Mouse (Mus musculus): ENCODE measurements around the gene Ndufs4. TPM values are rescaled to one million over a fixed set of nuclear protein-coding genes. Genes with fewer than 3 reads are reported as not detected.

Gene Ndufs4
- polyA plus RNA-seq, 1 experiment = 14.2 TPM

DNA sequence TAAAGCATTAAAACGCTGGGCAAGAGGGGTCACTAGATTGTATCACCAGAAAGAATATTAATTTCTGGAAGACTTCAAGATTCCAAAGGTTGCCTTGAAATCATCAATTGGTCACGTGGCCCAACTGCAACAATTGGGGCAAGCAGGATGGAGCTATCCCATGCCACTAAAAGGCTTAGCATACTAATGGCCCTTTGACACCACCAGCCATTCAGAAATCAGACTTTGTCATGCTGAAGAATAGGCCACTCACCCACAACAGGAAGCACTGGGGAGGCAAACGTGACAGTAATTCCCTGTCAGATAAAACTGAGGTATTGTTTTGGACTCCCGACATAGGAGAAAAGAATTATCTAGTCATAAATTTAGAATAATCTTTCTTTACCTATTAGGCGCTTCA, 18.4 kb upstream of the Ndufs4 start:
- Histone ChIP-seq H3K27me3 (ENCODE audit: control insufficient read depth, insufficient read depth, low read length) (no peaks in the 10 kb centered on the region), H3K27ac (ENCODE audit: insufficient read depth, low read length) (no peak overlapping the region), H3K36me3 (ENCODE audit: control insufficient read depth, insufficient read depth, low read length) (no peaks in the 10 kb centered on the region), H3K4me1 (ENCODE audit: control insufficient read depth, insufficient read depth, insufficient read length) (no peaks in the 10 kb centered on the region), H3K4me3 (ENCODE audit: extremely low read depth, insufficient read depth, insufficient read length) (no peak overlapping the region)
- TF ChIP-seq CTCF (IDR thresholded peaks at IDR 0.05; ENCODE audit: extremely low read depth, insufficient read depth, insufficient read length, insufficient replicate concordance) (no peak), POLR2A (IDR thresholded peaks at IDR 0.05; ENCODE audit: low read depth, low read length) (no peak)
- DNase-seq (ENCODE audit: low read depth in 1 of 2, low spot score in 2 of 2) = no peak
- 47% methylated on average over 5 of the region's 5 CpGs for WGBS

GRCm38 (mm10) chr13:114405100-114405715, 17.1 kb upstream of the Ndufs4 start:
- WGBS = 81% methylated on average over 9 of the region's 9 CpGs
- Histone ChIP-seq H3K27ac (ENCODE audit: insufficient read depth, low read length) (no peak overlapping the region), H3K27me3 (ENCODE audit: control insufficient read depth, insufficient read depth, low read length) (no peaks in the 10 kb centered on the region), H3K36me3 (ENCODE audit: control insufficient read depth, insufficient read depth, low read length) (no peaks in the 10 kb centered on the region), H3K4me3 (ENCODE audit: extremely low read depth, insufficient read depth, insufficient read length) (no peak overlapping the region), H3K4me1 (ENCODE audit: control insufficient read depth, insufficient read depth, insufficient read length) (no peaks in the 10 kb centered on the region)
- TF ChIP-seq POLR2A (IDR thresholded peaks at IDR 0.05; ENCODE audit: low read depth, low read length) (no peak), CTCF (IDR thresholded peaks at IDR 0.05; ENCODE audit: extremely low read depth, insufficient read depth, insufficient read length, insufficient replicate concordance) (no peak)
- no peak for DNase-seq (ENCODE audit: low read depth in 1 of 2, low spot score in 2 of 2)

GRCm38 (mm10) chr13:114398906-114399305, 10.8 kb upstream of the Ndufs4 start:
- TF ChIP-seq CTCF (IDR thresholded peaks at IDR 0.05; ENCODE audit: extremely low read depth, insufficient read depth, insufficient read length, insufficient replicate concordance) = no peak
- no peak for TF ChIP-seq POLR2A (IDR thresholded peaks at IDR 0.05; ENCODE audit: low read depth, low read length)
- no peak overlapping the region for H3K4me3 ChIP-seq (ENCODE audit: extremely low read depth, insufficient read depth, insufficient read length)
- no peak overlapping the region for H3K27ac ChIP-seq (ENCODE audit: insufficient read depth, low read length)
- WGBS = 76% methylated on average over 2 of the region's 2 CpGs
- no peaks in the 10 kb centered on the region for H3K27me3 ChIP-seq (ENCODE audit: control insufficient read depth, insufficient read depth, low read length)
- H3K4me1 ChIP-seq (ENCODE audit: control insufficient read depth, insufficient read depth, insufficient read length) = no peaks in the 10 kb centered on the region
- no peak for DNase-seq (ENCODE audit: low read depth in 1 of 2, low spot score in 2 of 2)
- no peaks in the 10 kb centered on the region for H3K36me3 ChIP-seq (ENCODE audit: control insufficient read depth, insufficient read depth, low read length)

GRCm38 (mm10) chr13:114397281-114397680, 9.2 kb upstream of the Ndufs4 start:
- WGBS = 88% methylated on average over 9 of the region's 9 CpGs
- Histone ChIP-seq H3K4me3 (ENCODE audit: extremely low read depth, insufficient read depth, insufficient read length) (no peak overlapping the region), H3K36me3 (ENCODE audit: control insufficient read depth, insufficient read depth, low read length) (no peaks in the 10 kb centered on the region), H3K4me1 (ENCODE audit: control insufficient read depth, insufficient read depth, insufficient read length) (no peaks in the 10 kb centered on the region), H3K27me3 (ENCODE audit: control insufficient read depth, insufficient read depth, low read length) (no peaks in the 10 kb centered on the region), H3K27ac (ENCODE audit: insufficient read depth, low read length) (no peak overlapping the region)
- no peak for TF ChIP-seq CTCF (IDR thresholded peaks at IDR 0.05; ENCODE audit: extremely low read depth, insufficient read depth, insufficient read length, insufficient replicate concordance)
- no peak for DNase-seq (ENCODE audit: low read depth in 1 of 2, low spot score in 2 of 2)

- Histone ChIP-seq H3K4me3 (ENCODE audit: extremely low read depth, insufficient read depth, insufficient read length) (no peak overlapping the region), H3K27ac (ENCODE audit: insufficient read depth, low read length) (no peak overlapping the region), H3K27me3 (ENCODE audit: control insufficient read depth, insufficient read depth, low read length) (no peaks in the 10 kb centered on the region), H3K4me1 (ENCODE audit: control insufficient read depth, insufficient read depth, insufficient read length) (no peaks in the 10 kb centered on the region), H3K36me3 (ENCODE audit: control insufficient read depth, insufficient read depth, low read length) (no peaks in the 10 kb centered on the region)
- TF ChIP-seq POLR2A (IDR thresholded peaks at IDR 0.05; ENCODE audit: low read depth, low read length) = no peak
- no peak for TF ChIP-seq CTCF (IDR thresholded peaks at IDR 0.05; ENCODE audit: extremely low read depth, insufficient read depth, insufficient read length, insufficient replicate concordance)
- DNase-seq (ENCODE audit: low read depth in 1 of 2, low spot score in 2 of 2) = no peak
- 86% methylated on average over 10 of the region's 10 CpGs for WGBS
These were observed 8.8 kb upstream of the Ndufs4 start for GRCm38 (mm10) chr13:114396863-114397262.

DNA sequence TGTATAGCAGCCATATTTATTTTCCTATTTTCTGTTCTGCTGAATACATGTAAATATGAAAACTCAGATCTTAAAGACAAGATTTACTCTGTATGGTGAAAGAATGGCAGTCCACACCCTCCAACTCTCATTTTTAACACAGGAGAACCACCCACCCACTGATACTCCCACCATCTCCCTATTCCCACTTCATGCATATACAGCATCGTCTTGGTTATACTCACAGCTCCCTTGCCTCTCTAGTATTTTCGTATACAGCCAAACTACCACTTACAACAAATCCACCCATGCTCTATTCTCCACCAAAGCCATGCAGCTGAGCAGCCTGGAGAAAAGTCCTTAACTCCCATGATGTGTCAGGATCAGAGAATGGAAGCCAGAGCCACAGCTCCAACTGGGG, 6.7 kb upstream of the Ndufs4 start:
- no peaks in the 10 kb centered on the region for H3K36me3 ChIP-seq (ENCODE audit: control insufficient read depth, insufficient read depth, low read length)
- H3K27me3 ChIP-seq (ENCODE audit: control insufficient read depth, insufficient read depth, low read length) = peaks cover 2% of the 10 kb centered on the region; the same call in 1 of the 2 replicates
- H3K27ac ChIP-seq (ENCODE audit: insufficient read depth, low read length) = no peak overlapping the region
- no peak for DNase-seq (ENCODE audit: low read depth in 1 of 2, low spot score in 2 of 2)
- no peak for TF ChIP-seq POLR2A (IDR thresholded peaks at IDR 0.05; ENCODE audit: low read depth, low read length)
- TF ChIP-seq CTCF (IDR thresholded peaks at IDR 0.05; ENCODE audit: extremely low read depth, insufficient read depth, insufficient read length, insufficient replicate concordance) = no peak
- H3K4me3 ChIP-seq (ENCODE audit: extremely low read depth, insufficient read depth, insufficient read length) = no peak overlapping the region
- H3K4me1 ChIP-seq (ENCODE audit: control insufficient read depth, insufficient read depth, insufficient read length) = no peaks in the 10 kb centered on the region
- WGBS = 90% methylated on average over 2 of the region's 2 CpGs

GRCm38 (mm10) chr13:114392501-114392900, 4.4 kb upstream of the Ndufs4 start:
- H3K27me3 ChIP-seq (ENCODE audit: control insufficient read depth, insufficient read depth, low read length) = peaks cover 2% of the 10 kb centered on the region; the same call in 1 of the 2 replicates
- H3K4me1 ChIP-seq (ENCODE audit: control insufficient read depth, insufficient read depth, insufficient read length) = no peaks in the 10 kb centered on the region
- no peaks in the 10 kb centered on the region for H3K36me3 ChIP-seq (ENCODE audit: control insufficient read depth, insufficient read depth, low read length)
- H3K27ac ChIP-seq (ENCODE audit: insufficient read depth, low read length) = no peak overlapping the region
- TF ChIP-seq POLR2A (IDR thresholded peaks at IDR 0.05; ENCODE audit: low read depth, low read length) (no peak), CTCF (IDR thresholded peaks at IDR 0.05; ENCODE audit: extremely low read depth, insufficient read depth, insufficient read length, insufficient replicate concordance) (no peak)
- H3K4me3 ChIP-seq (ENCODE audit: extremely low read depth, insufficient read depth, insufficient read length) = no peak overlapping the region
- no peak for DNase-seq (ENCODE audit: low read depth in 1 of 2, low spot score in 2 of 2)
